In genomic region chr11:117987968-117988367, GRCm38 (mm10) we compare ENCODE assay signal across 8 mouse cellular contexts. TPM values are rescaled to one million over a fixed set of nuclear protein-coding genes. Genes with fewer than 3 reads are reported as not detected.
DNase-seq lines count a peak whose midpoint lies in the region; ATAC-seq and TF ChIP-seq lines count a peak whose summit lies in the region.

No protein-coding gene starts in this region.

- H3K9me3 ChIP-seq in embryonic facial prominence, embryonic 10.5 days = no peaks in the 10 kb centered on the region
- no peaks in the 10 kb centered on the region for H3K9me3 ChIP-seq in intestine, embryonic 15.5 days

- no peak overlapping the region for H3K27ac ChIP-seq in cerebellum, adult 2 months (ENCODE audit: insufficient read depth, low read length)
- no peak overlapping the region for H3K27ac ChIP-seq in embryonic facial prominence, embryonic 10.5 days (replicated peaks)
- H3K27ac ChIP-seq in intestine, embryonic 15.5 days = no peak overlapping the region
- H3K27ac ChIP-seq in macrophage = peak overlapping the region; percentile 84

- peaks cover 55% of the 10 kb centered on the region for H3K79me2 ChIP-seq in macrophage (ENCODE audit: inconsistent target)

- no peak for TF ChIP-seq POLR2A in cerebellum, adult 2 months (IDR thresholded peaks at IDR 0.05; ENCODE audit: borderline replicate concordance, insufficient read depth, low read length)

- no peak for ATAC-seq in intestine, embryonic 15.5 days

- peak overlapping the region; percentile 18 for H3K4me3 ChIP-seq in cerebellum, adult 2 months (replicated peaks; ENCODE audit: insufficient read depth, low read depth, low read length)
- H3K4me3 ChIP-seq in embryonic facial prominence, embryonic 10.5 days = peak overlapping the region; percentile 100
- peak overlapping the region; percentile 100 for H3K4me3 ChIP-seq in intestine, embryonic 15.5 days (replicated peaks)
- H3K4me3 ChIP-seq in macrophage (ENCODE audit: inconsistent target) = peak overlapping the region; percentile 49

- no peak for TF ChIP-seq CTCF in cerebellum, adult 2 months (IDR thresholded peaks at IDR 0.05; ENCODE audit: borderline replicate concordance, insufficient read depth, low read depth, low read length)

- no peaks in the 10 kb centered on the region for H3K36me3 ChIP-seq in embryonic facial prominence, embryonic 10.5 days (replicated peaks)
- H3K36me3 ChIP-seq in intestine, embryonic 15.5 days = no peaks in the 10 kb centered on the region
- no peaks in the 10 kb centered on the region for H3K36me3 ChIP-seq in macrophage (ENCODE audit: inconsistent target)

- 70% methylated on average over 4 of the region's 4 CpGs for WGBS in cerebellum, adult 2 months
- 73% methylated on average over 4 of the region's 4 CpGs for WGBS in embryonic facial prominence, embryonic 10.5 days
- 63% methylated on average over 4 of the region's 4 CpGs for WGBS in intestine, embryonic 15.5 days
- 52% methylated on average over 4 of the region's 4 CpGs for WGBS in macrophage (ENCODE audit: missing documents)

- H3K27me3 ChIP-seq in cerebellum, adult 2 months (ENCODE audit: control insufficient read depth, insufficient read depth, low read length) = no peaks in the 10 kb centered on the region
- H3K27me3 ChIP-seq in embryonic facial prominence, embryonic 10.5 days (replicated peaks; ENCODE audit: low read depth, poor library complexity, severe bottlenecking) = no peaks in the 10 kb centered on the region
- no peaks in the 10 kb centered on the region for H3K27me3 ChIP-seq in intestine, embryonic 15.5 days (replicated peaks)

- DNase-seq in cerebellum, adult 2 months = no peak
- no peak for DNase-seq in cerebellum, postnatal 14 days
- no peak for DNase-seq in embryonic facial prominence, embryonic 10.5 days (ENCODE audit: low spot score)
- no peak for DNase-seq in embryo, embryonic 10.5 days (ENCODE audit: low spot score)
- no peak for DNase-seq in spleen, postnatal 14 days (ENCODE audit: low spot score in 2 of 2)
- DNase-seq in adrenal gland, adult 18-20 months (ENCODE audit: low spot score in 2 of 2) = no peak

- peak overlapping the region; percentile 93 for H3K9ac ChIP-seq in intestine, embryonic 15.5 days

- peak overlapping the region; percentile 91 for H3K4me2 ChIP-seq in intestine, embryonic 15.5 days (replicated peaks)

- H3K4me1 ChIP-seq in cerebellum, adult 2 months (ENCODE audit: control insufficient read depth, insufficient read depth, low read length) = peaks cover 19% of the 10 kb centered on the region
- peaks cover 62% of the 10 kb centered on the region for H3K4me1 ChIP-seq in embryonic facial prominence, embryonic 10.5 days
- peaks cover 40% of the 10 kb centered on the region for H3K4me1 ChIP-seq in intestine, embryonic 15.5 days (replicated peaks)

RNA-seq across cellular contexts. Expression of gene Pgs1, which starts 1.9 kb away (rescaled TPM):
- 70.5 and 76.5 TPM in 2 replicates for polyA plus RNA-seq in cerebellum, adult 2 months (2012; rRNA removed)
- 43.5 and 44.6 TPM in 2 replicates for polyA plus RNA-seq in embryonic facial prominence, embryonic 10.5 days (2016; fragmentation: Nextera tagmentation; extraction: Ambion mirVana)
- polyA plus RNA-seq in intestine, embryonic 15.5 days (2015; fragmentation: Nextera tagmentation; extraction: Ambion mirVana) = 32.6 and 33.5 TPM in 2 replicates
- 100 to 1,000 TPM; 115 to 839 (median 194) TPM for total RNA-seq in macrophage (2018; cell fraction: chromatin; rRNA removed)
- total RNA-seq in macrophage (2018; cell fraction: cytosol; rRNA removed) = 10 to 100 TPM; 18.3 to 57.3 (median 29.4) TPM
- total RNA-seq in macrophage (2018; cell fraction: nucleus; rRNA removed) = 100 to 1,000 TPM in 16 of 26 experiments, 10 to 100 TPM in 10; 65.7 to 895 (median 111) TPM
- 12.0 to 40.0 TPM (median 28.0 TPM) in 3 replicates for polyA plus RNA-seq in macrophage (2018)
- total RNA-seq in adrenal gland, adult 18-20 months (2021) = 10 to 100 TPM; 47.8 to 65.5 TPM

RNA-seq across cellular contexts. Expression of gene Socs3, which starts 18.1 kb away (rescaled TPM):
- 1.6 and 2.1 TPM in 2 replicates for polyA plus RNA-seq in cerebellum, adult 2 months (2012; rRNA removed)
- 13.6 and 16.7 TPM in 2 replicates for polyA plus RNA-seq in embryonic facial prominence, embryonic 10.5 days (2016; fragmentation: Nextera tagmentation; extraction: Ambion mirVana)
- polyA plus RNA-seq in intestine, embryonic 15.5 days (2015; fragmentation: Nextera tagmentation; extraction: Ambion mirVana) = 18.4 and 19.1 TPM in 2 replicates
- total RNA-seq in macrophage (2018; cell fraction: chromatin; rRNA removed) = 100 to 1,000 TPM in 18 of 26 experiments, 10 to 100 TPM in 5, 1 to 10 TPM in 3; 3.6 to 749 (median 239) TPM
- 1,000 to 10,000 TPM in 3 of 26 experiments, 100 to 1,000 TPM in 15, 10 to 100 TPM in 6, 1 to 10 TPM in 2; 3.4 to 1,133 (median 302) TPM for total RNA-seq in macrophage (2018; cell fraction: cytosol; rRNA removed)
- total RNA-seq in macrophage (2018; cell fraction: nucleus; rRNA removed) = 1,000 to 10,000 TPM in 2 of 26 experiments, 100 to 1,000 TPM in 17, 10 to 100 TPM in 6, 1 to 10 TPM in 1; 3.2 to 1,503 (median 563) TPM
- 2.0 to 6.9 TPM (median 2.3 TPM) in 3 replicates for polyA plus RNA-seq in macrophage (2018)
- 1 to 10 TPM; 4.2 to 5.6 TPM for total RNA-seq in adrenal gland, adult 18-20 months (2021)

Comparison
In these comparisons a context has a peak if more than half of its experiments do, and no peak if none do; other contexts are left out.
1. H3K4me3 ChIP-seq: peak in every context shown above with its lines; median percentile 100 in embryonic facial prominence, embryonic 10.5 days; 100 in intestine, embryonic 15.5 days; 49 in macrophage; 18 in cerebellum, adult 2 months.